Mouse (Mus musculus) testis, postnatal 10 days (tissue): ENCODE results near the gene Rragb.
"Not testable (repeated sequence)": the region's sequence is repeated elsewhere in the genome, so short reads cannot be mapped to it uniquely, and the experiment has no call there.

Experiments used
- DNase-seq: peaks from one replicate; pipeline ENCODE4 v3.0.0; 2021; ENCODE audit warnings: low spot score

Gene Rragb

DNA sequence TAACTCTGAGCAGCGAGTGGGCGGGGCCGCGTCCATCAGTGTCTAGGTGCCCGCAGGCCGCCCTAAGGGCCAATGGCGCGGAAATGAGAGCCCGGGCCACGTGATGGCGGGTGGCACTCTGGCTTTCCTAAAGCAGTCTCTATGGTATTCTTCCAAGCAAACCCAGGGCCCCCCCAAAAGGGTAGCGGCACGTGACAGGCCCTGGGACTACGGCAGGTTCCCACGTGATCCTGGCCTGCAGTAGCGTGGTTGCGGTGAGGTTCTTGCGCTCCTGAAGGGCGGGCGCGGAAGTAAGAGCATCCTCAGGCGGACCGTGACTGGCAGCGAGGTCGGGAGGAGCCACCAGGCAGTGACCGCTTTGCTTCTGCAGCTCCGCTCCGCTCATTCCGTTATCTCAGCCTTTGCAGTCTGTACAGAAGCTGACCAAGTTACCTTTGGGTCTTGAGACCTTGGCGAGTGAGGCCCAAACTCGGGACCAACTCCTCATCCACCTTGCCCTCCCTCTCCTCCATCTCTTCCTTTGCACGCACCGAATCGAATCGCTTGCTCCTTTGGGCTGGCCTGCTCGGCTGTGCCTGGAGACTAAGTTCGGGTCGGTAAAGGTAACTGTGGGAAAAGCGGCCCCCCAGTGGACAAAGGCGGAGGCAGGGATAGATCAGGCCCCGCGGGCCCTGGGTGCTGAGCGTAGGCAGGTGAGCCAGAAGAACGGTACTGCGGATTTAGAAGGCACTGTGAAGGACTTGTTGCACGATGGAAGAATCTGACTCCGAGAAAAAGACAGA, at the start of gene Rragb:
Gene Rragb (plus strand): TSS at position 248 of the 782 bp plus-strand sequence.
- peak; percentile 79 for DNase-seq

DNA sequence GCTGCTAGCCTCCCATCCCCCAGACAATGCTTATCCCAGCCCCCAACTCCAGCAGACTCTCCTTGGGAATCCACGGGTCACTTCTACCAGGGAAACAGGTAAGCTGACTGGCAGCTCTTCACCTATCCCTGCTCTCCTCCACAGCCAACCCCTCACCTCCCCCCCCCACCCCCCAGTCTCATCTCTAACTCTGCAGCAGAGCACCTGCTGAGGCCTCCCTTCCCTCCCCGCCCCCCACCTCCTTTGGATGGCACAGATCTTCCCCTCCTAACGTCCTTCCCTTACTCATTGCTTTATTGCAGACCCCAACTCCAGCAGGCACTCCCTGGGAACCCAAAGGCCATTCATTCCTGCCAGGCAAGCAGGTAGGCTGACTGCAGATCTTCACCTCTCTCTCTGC, 21.3 kb upstream of the Rragb start, which contains the start of gene Foxr2:
Gene Foxr2 (plus strand): TSS at position 301 of the 400 bp plus-strand sequence.
- DNase-seq, result no peak

DNA sequence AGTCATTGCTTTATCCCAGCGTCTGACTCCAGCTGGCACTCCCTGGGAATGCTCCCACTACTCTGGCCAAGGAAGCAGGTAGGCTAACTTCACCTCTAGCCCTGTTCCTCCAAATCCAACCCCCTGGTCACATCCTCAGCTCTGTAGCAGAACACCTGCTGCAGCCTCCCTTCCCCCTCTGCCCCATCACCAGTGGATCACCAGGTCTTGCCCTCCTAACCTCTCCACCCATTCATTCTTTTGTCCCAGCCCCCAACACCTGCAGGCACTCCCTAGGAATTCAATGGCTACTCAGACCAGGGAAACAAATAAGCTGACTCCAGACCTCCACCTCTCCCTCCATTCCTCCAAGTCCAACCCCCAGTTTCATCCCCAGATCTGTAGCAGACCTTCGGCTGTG, 20.8 kb upstream of the Rragb start:
- no peak for DNase-seq

DNA sequence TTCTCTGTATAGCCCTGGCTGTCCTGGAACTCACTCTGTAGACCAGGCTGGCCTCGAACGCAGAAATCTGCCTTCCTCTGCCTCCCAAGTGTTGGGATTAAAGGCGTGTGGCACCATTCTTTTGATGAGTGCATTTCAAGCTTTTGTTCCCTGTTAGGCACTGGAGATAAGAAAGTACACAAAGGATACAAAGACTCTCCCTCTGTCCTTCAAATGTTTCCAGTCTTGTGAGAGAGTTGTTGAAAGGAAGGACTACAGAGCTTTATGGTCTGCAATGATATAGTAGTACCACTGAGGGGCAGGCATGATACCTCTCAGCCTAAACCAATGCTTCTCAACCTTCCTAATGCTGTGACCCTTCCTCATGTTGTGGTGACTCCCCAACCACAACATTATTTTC, 2.9 kb downstream of the Rragb start:
- DNase-seq, result no peak

DNA sequence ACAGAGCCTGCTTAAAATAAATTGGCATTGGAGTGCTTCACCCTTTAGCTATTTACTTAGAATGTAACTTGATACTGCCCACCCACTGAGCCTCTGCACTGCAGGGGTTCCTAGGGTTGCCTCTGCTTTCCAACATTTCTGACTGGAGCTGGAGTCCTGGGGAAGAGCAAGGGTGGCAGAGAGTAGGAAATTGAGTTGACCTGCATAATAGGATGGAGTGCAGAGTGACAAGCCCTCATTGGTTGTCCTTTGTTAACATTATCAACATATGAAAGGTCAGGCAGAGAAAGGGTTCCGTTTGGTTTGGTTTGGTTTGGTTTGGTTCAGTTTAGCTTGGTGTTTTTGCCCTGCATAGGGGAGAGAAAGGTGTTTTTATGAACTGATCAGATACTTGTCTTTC, 12.0 kb downstream of the Rragb start:
- no peak for DNase-seq

DNA sequence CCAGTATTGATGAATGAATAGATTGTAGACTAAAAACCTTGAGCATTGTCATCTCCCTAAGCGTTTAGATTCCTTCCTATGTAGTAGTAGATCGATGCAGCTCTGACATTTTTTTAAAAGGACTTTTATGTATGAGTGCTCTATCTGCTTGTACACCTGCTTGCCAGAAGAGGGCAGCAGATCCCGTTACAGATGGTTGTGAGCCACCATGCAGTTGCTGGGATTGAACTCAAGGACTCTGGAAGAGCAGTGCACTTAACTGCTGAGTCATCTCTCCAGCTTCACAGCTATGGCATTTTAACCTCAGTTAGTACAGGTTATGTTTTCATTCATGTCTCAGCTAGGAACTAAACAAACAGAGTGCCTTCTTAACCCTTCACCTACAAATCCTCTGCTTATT, 15.5 kb downstream of the Rragb start:
- peak; percentile 41 for DNase-seq

DNA sequence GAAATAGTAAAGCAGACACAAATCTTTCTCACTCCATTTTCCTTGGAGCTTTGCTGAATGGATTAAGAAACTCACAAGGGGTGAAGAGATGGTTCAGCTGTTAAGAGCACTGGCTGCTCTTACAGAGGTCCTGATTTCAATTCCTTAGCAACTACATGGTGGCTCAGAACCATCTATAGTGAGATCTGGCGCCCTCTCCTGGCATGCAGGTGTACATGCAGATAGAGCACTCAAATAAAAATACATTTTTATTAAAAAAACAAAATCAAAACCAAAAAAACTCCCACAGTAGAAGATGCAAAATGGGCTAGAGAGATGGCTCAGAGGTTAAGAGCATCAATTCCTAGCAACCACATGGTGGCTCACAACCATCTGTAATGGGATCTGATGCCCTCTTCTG, 35.0 kb downstream of the Rragb start:
- peak; percentile 46 for DNase-seq

DNA sequence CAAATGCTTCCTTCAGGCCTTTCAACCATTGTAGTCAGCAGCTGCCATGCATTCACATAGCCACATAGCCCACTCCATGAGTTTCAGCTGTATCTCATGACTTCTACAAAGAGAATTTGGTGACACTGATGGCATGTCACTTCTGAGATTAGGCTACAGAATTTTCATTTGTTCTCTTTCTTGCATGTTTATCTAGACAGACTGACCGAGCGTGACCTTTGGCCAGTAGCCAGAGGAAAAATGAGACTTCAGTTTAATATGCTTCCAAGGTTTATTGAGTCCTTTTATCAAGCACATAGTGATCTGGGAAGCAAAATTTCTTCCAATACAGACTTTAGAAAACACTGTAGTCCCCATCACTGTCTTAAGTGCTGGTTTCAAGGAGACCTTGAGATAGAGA, 42.4 kb downstream of the Rragb start:
- peak; percentile 41 for DNase-seq

DNA sequence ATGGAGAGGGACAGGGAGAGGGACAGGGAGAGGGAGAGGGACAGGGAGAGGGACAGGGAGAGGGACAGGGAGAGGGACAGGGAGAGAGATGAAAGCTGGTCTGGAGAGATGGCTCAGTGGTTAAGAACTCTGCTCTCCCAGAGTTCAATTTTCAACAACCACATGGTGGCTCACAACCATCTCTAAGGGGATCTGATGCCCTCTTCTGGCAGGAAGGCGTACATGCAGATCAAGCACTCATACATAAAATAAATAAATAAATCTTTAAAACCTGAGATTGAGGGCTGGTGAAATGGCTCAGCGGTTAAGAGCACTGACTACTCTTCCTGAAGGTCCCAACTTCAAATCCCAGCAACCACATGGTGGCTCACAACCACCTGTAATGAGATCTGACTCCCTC, 59.4 kb downstream of the Rragb start:
- DNase-seq, result not testable (repeated sequence)

DNA sequence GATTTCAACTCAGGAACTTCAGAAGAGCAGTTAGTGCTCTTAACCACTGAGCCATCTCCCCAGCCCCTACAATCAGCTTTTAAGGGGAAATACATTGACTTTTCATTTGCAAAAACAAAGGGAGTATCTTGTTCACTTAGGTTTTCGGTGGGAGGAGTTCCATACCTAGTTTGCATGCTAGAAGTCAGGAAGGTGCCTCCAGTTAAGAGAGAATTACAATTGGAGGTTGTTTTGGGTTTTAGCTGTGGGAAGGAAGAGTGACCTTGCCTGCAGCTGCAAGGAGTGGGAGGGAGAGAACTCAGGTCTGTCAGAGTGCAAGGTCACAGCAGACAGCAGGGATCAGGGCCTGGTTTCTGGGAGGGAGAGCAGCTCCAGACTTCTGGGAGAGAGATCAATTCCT, 71.3 kb downstream of the Rragb start:
- no peak for DNase-seq
